Mouse (Mus musculus): Measurements from ENCODE around the gene Slu7. TPM values are rescaled to one million over a fixed set of nuclear protein-coding genes. Genes with fewer than 3 reads are reported as not detected.

Gene Slu7
- total RNA-seq (2015; ENCODE audit: low replicate concordance) (18.8 and 36.8 TPM in 2 replicates), total RNA-seq (2017; ENCODE audit: low replicate concordance) (87.7 and 93.6 TPM in 2 replicates)

DNA sequence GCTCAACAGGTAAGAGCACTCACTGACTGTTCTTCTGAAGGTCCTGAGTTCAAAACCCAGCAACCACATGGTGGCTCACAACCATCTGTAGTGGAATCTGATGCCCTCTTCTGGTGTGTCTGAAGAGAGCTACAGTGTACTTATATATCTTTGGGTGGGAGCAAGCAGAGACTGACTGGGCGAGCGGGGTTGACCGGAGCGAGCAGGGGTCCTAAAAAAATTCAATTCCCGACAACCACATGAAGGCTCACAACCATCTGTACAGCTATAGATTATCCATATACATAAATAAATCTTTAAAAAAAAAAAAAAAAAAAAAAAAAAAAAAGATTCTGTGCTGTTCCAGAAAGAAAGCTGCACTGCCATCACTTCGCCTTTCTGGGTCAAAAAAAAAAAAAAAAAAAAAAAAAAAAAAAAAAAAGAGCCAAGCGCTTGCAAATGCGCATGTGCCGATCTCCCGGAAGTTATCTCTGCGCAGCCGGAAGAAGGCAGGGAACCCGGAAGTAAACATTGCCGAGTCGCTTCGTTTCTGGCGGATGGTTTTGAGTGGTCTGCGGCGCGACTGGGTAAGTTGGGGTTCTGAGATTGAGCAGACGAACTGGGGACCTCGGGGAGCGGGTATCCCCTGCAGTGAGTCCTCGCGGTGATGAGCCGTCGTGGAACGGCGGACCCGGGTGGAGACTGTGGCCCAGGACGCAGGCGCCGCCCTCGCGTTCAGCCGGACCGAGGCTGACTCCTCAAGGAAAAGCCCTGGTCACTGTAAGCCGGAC, at the start of gene Slu7:
Gene Slu7 (plus strand): TSS at position 491 of the 770 bp plus-strand sequence.
- peak; percentile 96 for ATAC-seq (replicated peaks; ENCODE audit: low FRiP score, poor library complexity, severe bottlenecking)

DNA sequence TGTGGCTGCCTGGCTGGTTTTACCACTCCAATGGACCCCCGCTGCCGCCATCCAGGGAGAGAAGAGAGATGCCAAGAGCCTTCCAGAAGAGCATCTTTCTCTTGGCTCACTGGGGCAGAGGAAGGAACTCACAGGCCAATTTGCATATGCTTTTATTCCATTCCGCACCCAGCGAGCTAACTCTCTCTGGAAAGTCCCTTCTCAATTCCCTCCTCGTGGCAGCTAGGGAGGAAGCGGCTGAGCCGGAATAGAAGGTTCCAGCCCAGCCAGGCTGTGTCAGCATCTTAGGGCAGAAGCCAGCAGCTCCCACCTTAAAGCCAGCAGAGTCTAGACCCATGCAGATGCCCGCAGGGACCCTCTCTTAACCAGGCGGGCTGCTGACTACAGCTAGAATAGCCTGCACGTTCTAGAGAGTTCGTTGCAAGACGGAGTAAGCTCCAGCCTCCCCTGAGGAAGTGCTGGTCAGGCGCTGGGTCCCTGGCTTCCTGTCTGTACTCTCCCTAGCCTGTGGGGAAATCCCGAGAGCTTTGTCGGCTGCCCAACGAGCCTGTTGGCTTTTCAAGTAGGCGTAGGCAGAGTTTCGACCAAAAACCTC, 48.4 kb upstream of the Slu7 start:
- ATAC-seq (replicated peaks; ENCODE audit: low FRiP score, poor library complexity, severe bottlenecking), result no peak

DNA sequence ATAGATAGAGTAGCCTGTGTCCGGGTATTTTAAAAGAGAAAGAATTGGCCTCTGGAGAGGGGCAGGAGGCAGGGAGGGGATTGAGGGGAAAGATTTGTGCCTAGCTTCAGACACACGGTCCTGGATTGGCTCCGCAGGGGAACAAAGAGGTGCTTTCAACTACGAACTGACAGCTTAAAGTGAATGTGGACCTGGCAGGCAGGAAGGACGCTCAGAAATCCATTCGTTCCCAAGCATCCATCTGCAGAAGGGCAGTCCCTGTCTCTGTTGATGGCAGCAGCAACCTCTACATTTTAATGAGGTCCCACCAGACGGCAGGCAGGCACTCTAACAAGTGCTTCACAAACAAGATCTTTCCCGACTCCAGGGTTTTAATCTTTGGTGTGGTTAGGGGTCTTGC, 47.8 kb upstream of the Slu7 start:
- ATAC-seq (replicated peaks; ENCODE audit: low FRiP score, poor library complexity, severe bottlenecking), result no peak

DNA sequence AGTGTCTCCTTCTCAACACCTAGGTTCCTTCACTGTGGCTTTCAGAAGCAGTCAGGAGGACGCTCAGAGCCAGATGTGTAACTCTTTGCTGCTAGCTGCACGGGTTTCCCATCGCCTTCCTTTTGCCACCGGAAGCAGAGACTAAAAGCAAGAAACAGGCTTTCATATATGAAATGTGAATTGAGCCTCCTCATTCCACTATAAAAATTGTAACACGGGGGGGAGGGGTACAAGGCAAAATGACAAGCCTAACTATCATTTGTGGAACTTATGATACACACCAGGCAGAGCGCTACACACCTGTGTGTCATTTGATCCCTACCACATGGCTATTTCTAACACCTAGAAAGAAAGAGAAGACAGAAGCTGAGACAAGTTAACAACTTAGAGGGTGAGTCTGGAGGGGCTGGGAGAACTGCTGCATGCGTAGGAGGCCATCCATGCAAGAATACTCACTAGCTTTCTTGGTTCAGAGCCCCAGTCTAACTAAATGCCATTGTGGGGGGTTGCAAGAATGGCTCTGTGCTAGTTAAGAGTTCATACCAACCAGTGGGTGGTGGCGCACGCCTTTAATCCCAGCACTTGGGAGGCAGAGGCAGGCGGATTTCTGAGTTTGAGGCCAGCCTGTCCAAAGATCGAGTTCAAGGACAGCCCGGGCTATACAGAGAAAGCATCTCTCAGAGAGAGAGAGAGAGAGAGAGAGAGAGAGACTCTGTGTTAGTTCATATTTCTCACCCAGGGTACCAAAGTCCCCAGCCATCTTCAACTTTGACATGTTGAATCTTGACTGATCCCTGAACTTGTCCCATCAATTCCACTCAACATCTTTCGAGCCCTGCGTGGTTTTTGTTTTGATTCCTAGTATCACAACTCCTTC, 46.3 kb upstream of the Slu7 start:
- ATAC-seq (replicated peaks; ENCODE audit: low FRiP score, poor library complexity, severe bottlenecking), result no peak

DNA sequence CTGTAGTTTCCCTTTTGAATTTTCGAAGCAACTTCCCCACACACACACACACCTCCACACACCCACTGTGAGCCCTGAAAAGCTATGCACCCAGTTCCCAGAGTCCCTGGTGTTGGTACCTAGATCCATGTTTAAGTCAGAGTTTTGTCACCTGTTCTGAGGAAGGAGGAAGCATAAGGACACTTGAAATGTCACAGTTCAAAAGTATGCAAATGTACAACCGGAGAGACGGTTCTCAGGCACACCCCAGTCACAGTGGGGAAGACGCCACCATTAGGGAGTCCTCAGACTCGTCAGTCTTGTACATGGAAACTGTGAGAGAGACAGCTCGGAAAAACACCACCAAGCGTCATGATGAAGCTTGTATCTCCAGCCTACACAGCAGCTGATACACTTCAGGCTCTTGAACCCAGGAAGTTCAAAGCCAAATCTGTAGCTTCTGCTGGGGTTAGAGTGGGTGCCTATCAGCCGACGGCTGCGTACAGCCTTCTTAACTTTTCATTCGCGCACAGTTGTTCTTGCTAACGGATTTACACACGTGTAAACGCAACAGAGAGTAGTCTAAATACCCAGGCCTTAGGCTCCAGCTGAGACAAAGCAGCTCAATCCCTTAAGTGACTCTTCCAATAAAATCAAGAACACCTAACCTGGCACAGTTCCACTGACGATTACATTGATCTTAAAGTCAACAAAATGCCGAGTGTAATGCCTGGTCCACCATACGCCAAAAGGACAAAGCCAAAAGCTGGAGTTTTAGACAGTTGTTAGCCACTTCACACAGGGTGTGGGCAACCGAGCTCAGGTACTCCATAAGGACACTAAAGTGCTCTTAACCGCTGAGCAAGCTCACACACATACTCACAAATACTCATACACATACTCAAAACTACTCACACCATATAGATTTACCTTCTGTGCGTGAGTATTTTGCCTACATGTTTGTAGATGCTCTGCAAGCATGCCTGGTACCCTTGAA, 45.1 kb upstream of the Slu7 start:
- ATAC-seq (replicated peaks; ENCODE audit: low FRiP score, poor library complexity, severe bottlenecking), result no peak

DNA sequence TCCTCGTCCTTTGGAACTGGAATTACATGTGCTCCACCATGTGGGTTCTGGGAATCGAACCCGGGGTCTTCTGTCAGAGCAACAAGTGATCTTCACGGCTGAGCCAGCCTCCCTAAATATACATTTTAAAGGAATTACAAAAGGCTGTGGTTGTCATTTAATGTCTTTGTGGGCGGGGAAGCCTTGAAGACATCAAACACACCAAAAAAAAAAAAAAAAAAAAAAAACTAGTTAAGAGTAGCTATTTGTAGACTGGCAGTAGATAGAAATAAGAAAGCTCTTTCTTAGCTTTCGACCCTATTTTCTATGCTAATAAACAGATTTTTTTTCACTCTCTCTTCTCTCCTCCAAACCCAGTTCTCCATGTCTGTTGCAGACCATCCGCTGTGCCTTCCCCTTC, 44.4 kb upstream of the Slu7 start:
- no peak for ATAC-seq (replicated peaks; ENCODE audit: low FRiP score, poor library complexity, severe bottlenecking)

DNA sequence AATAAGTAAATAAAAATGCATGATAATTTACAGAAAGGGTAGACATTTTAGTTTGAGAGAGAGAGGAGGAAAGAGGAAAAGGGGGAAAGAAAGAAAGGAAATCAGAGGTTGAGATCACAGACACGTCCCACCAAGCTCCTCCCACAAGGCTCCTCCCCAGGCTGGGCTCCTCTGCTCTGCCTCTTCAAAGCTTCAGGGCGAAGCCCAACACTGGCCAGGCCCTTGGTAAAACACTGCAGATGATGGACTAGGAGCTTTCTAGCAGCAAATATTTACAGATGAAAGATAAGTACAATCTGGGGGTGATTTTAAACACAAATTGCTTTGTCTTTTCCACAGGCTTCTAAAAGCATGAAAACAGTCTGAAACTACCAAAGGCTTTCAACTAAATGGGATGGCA, 40.8 kb upstream of the Slu7 start:
- ATAC-seq (replicated peaks; ENCODE audit: low FRiP score, poor library complexity, severe bottlenecking), result no peak

DNA sequence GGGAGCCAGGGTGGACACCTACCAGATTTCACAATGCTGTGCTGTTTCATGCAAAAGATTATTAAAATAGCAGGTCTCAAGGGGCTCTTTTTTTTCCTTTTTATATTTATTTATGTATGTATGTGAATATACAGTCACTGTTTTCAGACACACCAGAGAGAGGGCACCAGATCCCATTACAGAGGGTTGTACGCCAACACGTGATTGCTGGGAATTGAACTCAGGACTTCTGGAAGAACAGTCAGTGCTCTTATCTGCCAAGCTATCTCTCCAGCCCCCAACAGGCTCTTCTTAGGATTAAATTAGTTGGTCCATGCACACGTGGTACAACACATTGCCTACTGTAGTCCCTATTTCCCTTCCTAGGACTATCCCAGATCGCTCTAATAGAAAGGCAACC, 40.2 kb upstream of the Slu7 start:
- no peak for ATAC-seq (replicated peaks; ENCODE audit: low FRiP score, poor library complexity, severe bottlenecking)

DNA sequence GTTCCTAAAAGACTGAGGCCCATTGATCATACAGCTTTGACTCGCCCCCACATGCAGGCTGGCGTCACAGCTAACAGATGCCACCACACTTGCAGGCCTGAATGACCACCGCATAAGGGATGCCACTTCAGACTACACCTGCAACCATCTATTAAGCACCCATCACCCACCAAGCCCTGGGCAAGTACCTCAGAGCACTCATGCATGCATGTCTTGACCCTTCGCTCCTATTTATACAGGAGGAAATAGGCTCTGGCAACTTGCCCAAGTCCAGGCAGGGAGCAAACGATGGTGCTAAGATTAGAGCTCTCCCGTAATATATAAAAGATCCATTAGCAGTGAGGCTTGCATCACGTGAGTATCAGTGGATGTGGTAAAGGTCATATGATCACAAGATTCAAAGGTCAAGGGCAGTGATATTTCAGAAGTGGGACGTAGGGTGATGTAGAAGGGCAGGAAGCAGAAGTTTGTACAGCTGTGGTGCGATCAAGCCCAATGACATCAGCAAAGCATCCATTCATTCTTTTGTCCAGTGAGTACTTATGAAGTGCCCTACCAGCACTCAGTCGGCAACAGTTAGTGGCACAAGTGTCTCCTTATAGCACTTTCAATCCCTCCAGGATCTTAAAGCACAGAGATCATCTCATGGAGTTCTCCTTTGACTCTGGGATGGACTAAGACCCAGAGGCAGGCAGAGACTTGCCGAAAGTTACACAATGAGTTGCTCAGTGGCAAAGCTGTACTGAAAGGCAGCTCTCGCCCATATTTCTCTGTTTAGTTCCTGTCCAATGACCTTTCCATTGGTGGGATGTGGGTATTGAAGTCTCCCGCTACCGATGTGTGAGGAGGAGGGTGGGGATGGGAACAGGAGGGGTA, 38.2 kb upstream of the Slu7 start:
- no peak for ATAC-seq (replicated peaks; ENCODE audit: low FRiP score, poor library complexity, severe bottlenecking)

DNA sequence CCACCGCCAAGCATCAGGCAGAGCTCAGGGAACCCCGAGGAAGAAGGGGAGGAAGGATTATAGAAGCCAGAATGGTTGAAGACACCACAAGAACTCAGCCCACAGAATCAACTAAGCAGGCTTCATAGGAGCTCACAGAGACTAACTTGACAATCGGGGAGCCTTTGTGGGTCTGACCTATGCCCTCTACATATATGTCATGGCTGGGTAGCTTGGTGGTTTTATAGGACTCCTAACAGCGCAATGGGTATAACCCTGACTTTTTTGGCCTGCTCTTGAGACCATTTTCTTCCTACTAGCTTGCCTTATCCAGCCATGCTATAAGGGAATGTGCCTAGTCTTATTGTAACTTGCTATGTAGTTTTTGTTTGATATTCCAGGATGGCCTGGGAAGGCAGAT, 37.3 kb upstream of the Slu7 start:
- ATAC-seq (replicated peaks; ENCODE audit: low FRiP score, poor library complexity, severe bottlenecking), result no peak

DNA sequence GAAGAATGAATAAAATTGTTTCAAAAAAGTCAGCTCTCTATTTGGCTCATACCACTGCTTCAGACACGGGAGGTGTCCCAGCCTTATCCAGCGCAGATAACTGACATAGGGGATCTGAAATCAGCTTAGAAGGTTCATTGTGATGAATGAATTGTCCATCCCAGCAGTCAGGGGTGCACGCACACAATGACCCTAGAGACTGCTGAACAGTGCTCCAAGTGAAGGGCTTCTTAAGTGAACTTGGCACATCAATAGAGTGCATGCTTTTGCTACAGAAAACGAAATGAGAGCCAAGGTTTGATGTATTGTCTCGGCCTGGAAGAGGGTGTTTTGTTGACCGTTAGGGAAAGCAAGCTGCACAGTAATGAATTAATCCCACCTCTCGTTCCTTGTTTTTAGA, 36.9 kb upstream of the Slu7 start:
- ATAC-seq (replicated peaks; ENCODE audit: low FRiP score, poor library complexity, severe bottlenecking), result no peak

DNA sequence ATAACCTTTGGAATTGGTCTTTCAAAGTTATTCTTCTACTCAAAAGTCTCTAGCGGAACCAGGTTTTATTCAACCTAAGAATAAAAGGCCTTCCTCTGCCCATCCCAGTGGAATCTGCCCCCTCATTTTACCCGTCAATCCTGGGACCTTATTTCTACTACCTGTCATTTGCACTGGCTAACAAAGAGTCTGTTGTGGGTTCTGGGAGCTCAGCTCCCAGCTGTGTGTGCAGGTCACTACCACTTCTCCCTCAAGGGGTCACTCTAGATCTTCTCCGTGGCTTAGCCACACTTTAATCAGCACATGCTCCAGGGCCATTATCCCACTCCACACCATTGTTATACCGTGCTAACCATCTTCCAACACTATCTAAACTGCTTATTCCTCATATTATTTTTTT, 34.2 kb upstream of the Slu7 start:
- ATAC-seq (replicated peaks; ENCODE audit: low FRiP score, poor library complexity, severe bottlenecking), result no peak

DNA sequence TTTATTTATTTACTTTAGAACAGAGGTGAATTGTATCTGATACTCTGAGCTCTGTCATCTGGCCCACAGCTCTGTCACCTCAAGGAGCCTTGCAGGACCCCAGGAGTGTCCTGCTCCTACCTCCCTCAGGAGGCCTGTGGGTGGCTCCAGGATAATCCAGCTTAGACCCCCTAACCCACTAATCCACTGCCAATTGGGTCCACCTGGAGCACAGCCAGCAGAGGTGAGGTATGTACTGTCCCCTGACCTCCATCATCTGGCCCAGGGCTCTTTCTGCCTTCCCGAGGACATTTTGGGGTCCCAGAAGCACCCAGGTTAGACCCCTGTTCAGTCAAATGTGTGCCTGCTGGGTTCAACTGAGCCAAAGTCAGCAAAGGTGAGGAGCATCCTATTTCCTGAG, 33.4 kb upstream of the Slu7 start:
- no peak for ATAC-seq (replicated peaks; ENCODE audit: low FRiP score, poor library complexity, severe bottlenecking)

DNA sequence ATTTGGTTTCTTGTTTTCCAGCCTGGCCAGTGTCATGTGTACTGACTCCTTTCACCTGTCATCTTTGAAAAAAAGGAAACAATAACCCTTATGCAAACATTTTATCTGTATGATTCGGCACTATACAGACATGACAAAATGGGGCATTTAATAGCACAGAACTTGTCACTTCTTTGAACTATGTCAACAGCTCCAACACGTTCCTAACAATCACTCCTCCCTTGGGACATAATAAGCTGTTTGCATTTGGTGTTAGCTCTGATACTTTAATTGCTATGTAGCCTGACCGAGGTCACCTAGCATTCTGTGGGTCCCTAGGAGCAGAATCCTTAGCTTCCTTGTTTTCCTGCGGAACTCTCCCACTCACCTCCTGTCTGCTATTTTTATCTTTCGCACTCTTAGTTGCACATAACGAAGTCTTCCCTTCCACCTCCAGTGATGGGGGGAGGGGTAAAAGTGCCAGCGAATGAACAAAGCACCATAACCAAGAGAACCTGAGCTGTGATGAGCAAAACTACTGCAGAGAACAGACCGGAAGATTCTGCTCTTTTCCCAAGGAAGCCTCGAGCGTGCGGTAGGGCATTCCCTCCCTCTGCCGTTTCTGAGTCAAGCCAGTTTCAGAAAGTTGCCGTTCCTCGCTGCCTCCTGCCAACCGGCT, 29.3 kb upstream of the Slu7 start:
- ATAC-seq (replicated peaks; ENCODE audit: low FRiP score, poor library complexity, severe bottlenecking), result no peak

DNA sequence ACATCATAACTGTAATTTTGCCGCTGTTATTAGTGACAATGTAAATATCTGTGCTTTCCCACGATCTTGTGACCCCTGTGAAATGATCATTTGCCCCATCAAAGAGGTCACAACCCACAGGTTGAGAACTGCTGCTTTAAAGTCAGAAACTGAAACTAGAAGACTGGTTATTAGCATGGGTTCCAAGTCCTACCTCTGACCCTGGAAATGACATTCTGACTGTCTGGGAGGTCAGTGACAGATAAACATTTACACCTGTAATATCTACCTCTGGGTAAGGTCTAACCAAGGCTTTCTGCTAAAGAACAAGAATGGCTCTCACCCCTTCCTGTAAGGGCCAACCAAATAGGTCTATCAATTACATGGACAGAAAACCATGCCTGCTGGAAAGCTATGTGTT, 24.7 kb upstream of the Slu7 start:
- no peak for ATAC-seq (replicated peaks; ENCODE audit: low FRiP score, poor library complexity, severe bottlenecking)

DNA sequence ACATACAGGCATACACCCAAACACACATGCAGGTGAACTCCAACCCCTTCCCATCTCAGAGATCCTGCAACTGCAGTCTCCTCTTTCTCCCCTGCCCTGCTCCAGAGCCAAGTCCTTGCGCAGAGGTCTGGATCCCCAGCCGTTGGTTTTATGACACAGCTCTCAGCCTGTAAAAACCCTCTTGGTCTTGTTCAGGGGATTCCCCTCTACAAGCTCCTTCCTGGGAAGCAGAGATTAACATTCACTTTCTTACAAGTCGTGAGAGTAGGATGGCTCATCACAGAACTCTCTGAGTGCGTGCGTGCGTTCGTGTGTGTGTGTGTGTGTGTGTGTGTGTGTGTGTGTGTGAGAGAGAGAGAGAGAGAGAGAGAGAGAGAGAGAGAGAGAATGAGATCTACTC, 23.3 kb upstream of the Slu7 start:
- no peak for ATAC-seq (replicated peaks; ENCODE audit: low FRiP score, poor library complexity, severe bottlenecking)

DNA sequence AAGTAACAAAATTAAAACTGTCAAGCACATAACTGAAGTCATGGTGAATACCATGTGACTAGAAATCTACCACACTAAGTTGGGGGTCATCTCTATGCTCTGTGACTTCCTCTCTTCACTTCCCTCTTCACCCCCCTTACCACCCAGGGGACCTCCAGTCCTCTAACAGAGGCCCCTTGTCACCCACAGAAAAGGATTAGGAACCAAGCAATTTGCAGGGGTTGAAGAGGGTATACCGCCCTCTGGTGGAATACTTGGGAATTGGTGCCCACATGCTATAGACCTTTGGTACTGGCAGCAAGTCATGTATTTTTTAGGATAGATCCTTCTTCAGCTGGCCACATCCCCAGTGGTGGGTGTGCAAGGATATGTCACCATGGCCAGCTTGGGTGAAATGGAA, 22.1 kb upstream of the Slu7 start:
- ATAC-seq (replicated peaks; ENCODE audit: low FRiP score, poor library complexity, severe bottlenecking), result peak; percentile 85

DNA sequence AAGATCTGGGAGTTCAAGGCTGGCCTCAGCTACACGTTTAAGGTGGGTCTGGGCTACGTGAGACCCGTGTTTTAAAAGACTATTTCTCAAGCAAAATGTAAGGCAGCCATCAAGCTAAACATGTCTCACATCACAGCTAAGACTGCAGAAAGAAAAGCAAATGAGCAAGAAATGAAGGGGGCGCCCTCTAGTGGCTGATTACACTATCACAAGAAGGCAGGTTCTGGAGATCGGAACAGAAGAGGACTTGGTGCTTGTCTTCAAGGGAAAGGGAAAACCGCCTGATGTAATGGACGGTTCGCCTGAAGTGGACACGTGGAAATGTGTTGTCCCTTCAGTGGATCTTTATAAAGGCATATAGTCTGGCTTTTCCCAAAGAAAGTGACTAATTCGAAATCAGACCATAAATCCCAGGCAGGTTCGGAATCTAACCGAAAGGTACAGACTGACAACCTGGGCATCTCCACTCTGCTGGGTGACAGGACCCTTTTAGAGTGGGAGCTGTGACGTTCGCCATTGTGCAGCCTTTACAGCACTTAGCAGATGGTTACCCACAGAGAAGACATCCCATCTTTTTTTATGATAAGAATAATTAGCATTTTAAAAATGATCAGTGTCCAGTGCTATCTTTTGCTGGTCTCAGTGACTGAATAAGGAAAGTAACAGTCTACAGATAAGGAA, 20.6 kb upstream of the Slu7 start:
- peak; percentile 70; the same call in 1 of the 2 replicates for ATAC-seq (replicated peaks; ENCODE audit: low FRiP score, poor library complexity, severe bottlenecking)

Measured in erythroblast, adult 5-6 weeks (primary cell).